Mouse (Mus musculus) liver, adult 2 months (tissue): ENCODE measurements around the gene Ifnb1.

Experiments
- CTCF ChIP-seq: fragments of 200-500 bp; IDR thresholded peaks from 2 replicates; pipeline ENCODE4 v1.5.1; 2011; ENCODE audit warnings: low read depth, low read length, control low read depth
- POLR2A ChIP-seq: fragments of 200-500 bp; IDR thresholded peaks from 2 replicates; pipeline ENCODE4 v1.6.1; 2011; ENCODE audit warnings: low read length, control low read depth; ENCODE audit not compliant: insufficient read depth; ENCODE audit errors: extremely low read depth

DNA sequence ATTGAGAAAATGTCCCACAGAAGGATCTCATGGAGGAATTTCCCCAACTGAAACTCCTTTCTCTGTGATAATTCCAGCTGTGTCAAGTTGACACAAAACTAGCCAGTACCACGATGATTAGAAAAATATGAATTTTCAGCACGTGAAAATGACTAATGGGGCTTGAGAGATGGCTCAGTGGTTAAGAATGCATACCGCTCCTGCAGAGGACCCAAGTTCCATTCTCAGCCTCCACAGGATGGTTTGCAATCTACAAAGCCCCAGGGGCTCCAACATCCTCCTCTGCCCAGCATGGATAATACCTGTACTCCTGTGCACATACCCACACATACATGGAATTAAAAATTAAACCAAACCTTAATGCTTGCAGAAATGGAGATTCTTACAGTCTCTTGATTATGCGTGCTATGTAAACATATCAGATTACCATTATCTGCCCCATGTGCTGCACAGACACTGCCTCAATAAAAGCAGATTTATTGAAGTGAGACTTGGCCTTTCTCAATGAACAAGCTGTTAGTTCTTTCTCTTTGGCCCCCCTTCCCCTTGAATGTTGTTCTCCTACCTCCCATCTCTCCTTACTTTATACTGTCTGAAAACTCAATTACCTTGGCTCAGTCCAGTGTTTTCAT is 44.3 kb downstream of the Ifnb1 start:
- TF ChIP-seq CTCF, result no peak
- no peak for TF ChIP-seq POLR2A
